Mouse (Mus musculus): ENCODE measurements around the gene Coq7. TPM values are rescaled to one million over a fixed set of nuclear protein-coding genes. Genes with fewer than 3 reads are reported as not detected.
A peak's percentile ranks its signal among the peaks of the same experiment; 100 is the strongest.

Coq7 gene
- polyA plus RNA-seq, 1 experiment from 2014 or later = 71.6 TPM

DNA sequence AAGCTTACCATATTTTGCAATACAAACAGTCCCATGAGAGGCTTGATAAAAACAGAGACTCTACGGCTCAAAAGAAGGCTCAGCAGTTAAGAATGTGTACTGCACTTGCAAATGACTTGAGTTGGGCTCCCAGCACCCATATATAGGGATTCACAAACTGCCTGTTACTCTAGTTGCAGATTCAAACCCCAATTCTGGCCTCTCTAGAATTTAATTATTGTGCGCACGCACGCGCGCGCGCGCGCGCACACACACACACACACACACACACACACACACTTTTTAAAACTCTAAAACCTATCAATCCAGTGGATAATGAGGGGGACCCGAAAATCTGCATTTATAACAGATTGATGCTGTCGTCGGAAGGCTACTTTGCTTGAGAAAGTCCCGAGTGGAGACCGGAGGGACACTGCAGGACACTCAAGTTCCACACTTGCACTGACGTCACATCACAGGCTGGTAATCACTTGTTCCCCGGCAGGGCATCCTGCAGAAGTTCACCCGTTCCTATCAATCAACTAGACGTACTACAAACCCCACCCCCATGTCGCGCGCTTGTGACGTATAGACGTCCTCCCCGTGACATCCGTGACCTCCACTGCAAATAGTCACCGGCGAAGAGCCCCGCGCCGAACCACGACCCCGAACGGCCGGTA is 508 bp downstream of the Coq7 start:
- under 1% methylated on average over 36 of the region's 36 CpGs for WGBS
- Histone ChIP-seq H3K4me1 (no peaks in the 10 kb centered on the region), H3K4me3 (peak overlapping the region; percentile 88), H3K27ac (peak overlapping the region; percentile 97), H3K27me3 (no peaks in the 10 kb centered on the region), H3K4me2 (peak overlapping the region; percentile 64), H3K36me3 (peaks cover 6% of the 10 kb centered on the region; the same call in 1 of the 2 replicates), H3K9me3 (no peaks in the 10 kb centered on the region), H3K9ac (peak overlapping the region; percentile 65)
- peak; percentile 92 for ATAC-seq (ENCODE audit: insufficient number of reproducible peaks, low FRiP score, low TSS enrichment, low read depth)

- Histone ChIP-seq H3K4me1 (no peaks in the 10 kb centered on the region), H3K27me3 (no peaks in the 10 kb centered on the region), H3K4me2 (no peak overlapping the region), H3K27ac (no peak overlapping the region), H3K9me3 (no peaks in the 10 kb centered on the region), H3K9ac (no peak overlapping the region), H3K4me3 (no peak overlapping the region), H3K36me3 (peaks cover 40% of the 10 kb centered on the region)
- no peak for ATAC-seq (ENCODE audit: insufficient number of reproducible peaks, low FRiP score, low TSS enrichment, low read depth)
- 76% methylated on average over 4 of the region's 4 CpGs for WGBS
Observed at GRCm38 (mm10) chr7:118526967-118527366, 6.2 kb downstream of the Coq7 start.

GRCm38 (mm10) chr7:118522077-118522476 is 11.1 kb downstream of the Coq7 start:
- Histone ChIP-seq H3K9me3 (no peaks in the 10 kb centered on the region), H3K4me3 (no peak overlapping the region), H3K27me3 (no peaks in the 10 kb centered on the region), H3K36me3 (peaks cover 28% of the 10 kb centered on the region), H3K9ac (no peak overlapping the region), H3K27ac (no peak overlapping the region), H3K4me1 (peaks cover 7% of the 10 kb centered on the region), H3K4me2 (no peak overlapping the region)
- 83% methylated on average over 5 of the region's 5 CpGs for WGBS
- no peak for ATAC-seq (ENCODE audit: insufficient number of reproducible peaks, low FRiP score, low TSS enrichment, low read depth)

GRCm38 (mm10) chr7:118519661-118520060 is 13.5 kb downstream of the Coq7 start:
- Histone ChIP-seq H3K9ac (no peak overlapping the region), H3K4me2 (no peak overlapping the region), H3K4me1 (peaks cover 7% of the 10 kb centered on the region), H3K27ac (no peak overlapping the region), H3K4me3 (no peak overlapping the region), H3K27me3 (no peaks in the 10 kb centered on the region), H3K36me3 (0 out of 2 replicates have a peak, but pooled peaks cover 11% of the 10 kb centered on the region), H3K9me3 (no peaks in the 10 kb centered on the region)
- ATAC-seq (ENCODE audit: insufficient number of reproducible peaks, low FRiP score, low TSS enrichment, low read depth) = no peak
- 78% methylated on average over 8 of the region's 8 CpGs for WGBS

- Histone ChIP-seq H3K4me3 (no peak overlapping the region), H3K27me3 (no peaks in the 10 kb centered on the region), H3K4me1 (peaks cover 7% of the 10 kb centered on the region), H3K9ac (no peak overlapping the region), H3K4me2 (no peak overlapping the region), H3K36me3 (0 out of 2 replicates have a peak, but pooled peaks cover 6% of the 10 kb centered on the region), H3K9me3 (no peaks in the 10 kb centered on the region), H3K27ac (no peak overlapping the region)
- 2% methylated on average over 18 of the region's 18 CpGs for WGBS
- ATAC-seq (ENCODE audit: insufficient number of reproducible peaks, low FRiP score, low TSS enrichment, low read depth) = peak; percentile 52; the same call in 1 of the 2 replicates
Observed at GRCm38 (mm10) chr7:118518687-118519086, 14.5 kb downstream of the Coq7 start.

GRCm38 (mm10) chr7:118517819-118518218 is 15.3 kb downstream of the Coq7 start:
- ATAC-seq (ENCODE audit: insufficient number of reproducible peaks, low FRiP score, low TSS enrichment, low read depth) = no peak
- Histone ChIP-seq H3K27me3 (no peaks in the 10 kb centered on the region), H3K4me1 (peaks cover 7% of the 10 kb centered on the region), H3K4me2 (no peak overlapping the region), H3K9ac (no peak overlapping the region), H3K27ac (no peak overlapping the region), H3K36me3 (0 out of 2 replicates have a peak, but pooled peaks cover 3% of the 10 kb centered on the region), H3K4me3 (no peak overlapping the region), H3K9me3 (no peaks in the 10 kb centered on the region)
- 60% methylated on average over 2 of the region's 2 CpGs for WGBS

DNA sequence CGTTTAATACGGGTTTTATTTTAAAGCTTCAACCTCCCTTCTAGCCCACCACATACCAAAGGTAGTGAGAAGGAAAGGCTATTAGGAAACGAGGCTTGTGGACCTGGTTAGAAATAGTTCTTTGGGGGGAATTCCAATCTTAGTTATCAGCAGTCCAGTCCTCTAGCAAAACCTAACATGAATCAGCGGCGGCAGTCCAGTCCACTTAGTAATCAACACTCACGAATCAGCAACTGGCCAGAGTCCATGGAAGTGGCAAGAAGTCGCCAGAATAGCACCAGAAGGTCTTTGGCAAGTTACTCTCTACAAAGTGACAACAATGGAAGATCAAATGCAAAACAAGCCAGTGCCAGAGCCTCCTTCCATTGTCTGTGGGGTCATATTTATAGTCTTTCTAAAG is 24.6 kb downstream of the Coq7 start:
- Histone ChIP-seq H3K9me3 (no peaks in the 10 kb centered on the region), H3K4me3 (no peak overlapping the region), H3K4me2 (no peak overlapping the region), H3K9ac (no peak overlapping the region), H3K36me3 (no peaks in the 10 kb centered on the region), H3K27me3 (no peaks in the 10 kb centered on the region), H3K4me1 (no peaks in the 10 kb centered on the region), H3K27ac (no peak overlapping the region)
- WGBS = 69% methylated on average over 7 of the region's 7 CpGs
- no peak for ATAC-seq (ENCODE audit: insufficient number of reproducible peaks, low FRiP score, low TSS enrichment, low read depth)

- 67% methylated on average over 4 of the region's 4 CpGs for WGBS
Observed at GRCm38 (mm10) chr7:118503844-118504243, 29.3 kb downstream of the Coq7 start.

DNA sequence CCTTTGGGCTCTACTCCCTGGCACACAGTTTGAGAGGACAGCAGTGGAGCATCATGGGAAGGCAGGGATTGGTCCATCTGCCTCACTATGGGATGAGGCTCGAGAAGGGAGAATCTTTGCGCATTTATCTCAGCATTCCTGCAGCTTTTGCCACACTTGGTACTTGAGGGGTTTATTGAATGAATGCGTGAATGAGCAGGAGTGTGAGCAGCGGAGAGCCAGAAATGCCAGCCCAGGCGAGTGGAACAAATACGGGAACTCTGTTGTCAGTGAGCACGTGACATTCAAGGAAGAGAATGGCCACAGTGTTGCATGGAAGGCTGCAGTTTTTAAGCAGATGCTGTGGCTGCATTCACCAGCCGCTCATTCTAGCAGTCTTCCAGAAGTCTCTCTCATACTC is 30.8 kb downstream of the Coq7 start:
- WGBS = 78% methylated on average over 8 of the region's 8 CpGs
- no peak overlapping the region for H3K9ac ChIP-seq
- no peak for ATAC-seq (ENCODE audit: insufficient number of reproducible peaks, low FRiP score, low TSS enrichment, low read depth)

More at GRCm38 (mm10) chr7:118503844-118504243, 29.3 kb downstream of the Coq7 start:
- H3K9me3 ChIP-seq = no peaks in the 10 kb centered on the region
- no peaks in the 10 kb centered on the region for H3K4me1 ChIP-seq
- no peak for ATAC-seq (ENCODE audit: insufficient number of reproducible peaks, low FRiP score, low TSS enrichment, low read depth)
- no peak overlapping the region for H3K27ac ChIP-seq
- H3K27me3 ChIP-seq = no peaks in the 10 kb centered on the region
- no peak overlapping the region for H3K9ac ChIP-seq
- H3K4me2 ChIP-seq = no peak overlapping the region
- no peak overlapping the region for H3K4me3 ChIP-seq
- no peaks in the 10 kb centered on the region for H3K36me3 ChIP-seq

DNA sequence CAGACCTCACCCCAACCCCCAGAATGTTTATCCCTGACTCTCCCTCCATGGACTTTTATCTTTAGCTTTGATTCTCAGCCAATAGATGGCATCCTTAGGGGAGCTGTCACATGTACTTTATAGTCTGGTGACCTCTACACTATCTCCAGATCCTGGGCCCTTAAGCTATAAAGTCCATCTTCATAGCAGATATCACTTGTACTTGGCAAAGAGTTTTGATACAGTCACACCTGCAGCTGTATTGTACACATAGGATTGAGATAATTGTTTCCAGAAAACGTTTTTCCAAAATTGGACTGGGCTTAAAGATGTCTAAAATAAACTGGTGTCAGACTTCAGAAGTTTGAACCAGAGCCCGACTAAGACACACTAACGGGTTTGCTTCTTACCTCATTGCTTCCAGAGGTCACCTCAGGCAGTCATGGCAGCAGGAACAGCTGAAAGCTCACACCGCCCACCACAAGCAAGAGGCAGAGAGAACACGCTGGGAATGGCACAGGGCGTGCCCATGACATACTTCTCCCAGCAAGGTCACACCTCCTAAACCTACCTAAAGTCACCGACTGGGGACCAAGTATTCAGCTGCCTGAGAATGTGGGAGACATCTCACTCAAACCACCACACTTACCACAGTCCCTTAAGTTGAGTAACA is 33.2 kb downstream of the Coq7 start:
- Histone ChIP-seq H3K27ac (no peak overlapping the region), H3K36me3 (no peaks in the 10 kb centered on the region), H3K27me3 (no peaks in the 10 kb centered on the region), H3K4me1 (no peaks in the 10 kb centered on the region), H3K9ac (no peak overlapping the region), H3K9me3 (peaks cover 5% of the 10 kb centered on the region; the same call in 1 of the 2 replicates), H3K4me3 (no peak overlapping the region), H3K4me2 (no peak overlapping the region)
- WGBS = 48% methylated on average over 7 of the region's 7 CpGs
- no peak for ATAC-seq (ENCODE audit: insufficient number of reproducible peaks, low FRiP score, low TSS enrichment, low read depth)

More for the DNA sequence above, 30.8 kb downstream of the Coq7 start:
- Histone ChIP-seq H3K36me3 (no peaks in the 10 kb centered on the region), H3K27me3 (no peaks in the 10 kb centered on the region), H3K4me3 (no peak overlapping the region), H3K9me3 (peaks cover 1% of the 10 kb centered on the region; the same call in 1 of the 2 replicates), H3K27ac (no peak overlapping the region), H3K4me1 (no peaks in the 10 kb centered on the region), H3K4me2 (no peak overlapping the region)

GRCm38 (mm10) chr7:118498984-118499783 is 34.0 kb downstream of the Coq7 start:
- Histone ChIP-seq H3K36me3 (no peaks in the 10 kb centered on the region), H3K4me2 (no peak overlapping the region), H3K4me1 (no peaks in the 10 kb centered on the region), H3K9me3 (peaks cover 5% of the 10 kb centered on the region; the same call in 1 of the 2 replicates), H3K27ac (no peak overlapping the region), H3K4me3 (no peak overlapping the region), H3K27me3 (no peaks in the 10 kb centered on the region), H3K9ac (no peak overlapping the region)
- WGBS = 79% methylated on average over 12 of the region's 12 CpGs
- no peak for ATAC-seq (ENCODE audit: insufficient number of reproducible peaks, low FRiP score, low TSS enrichment, low read depth)

All from limb, embryonic 15.5 days (tissue).